Mouse (Mus musculus): ENCODE data around the gene Coil.

Gene Coil

GRCm38 (mm10) chr11:88951576-88951975 lies 18.5 kb upstream of the Coil start:
- Histone ChIP-seq H3K27me3 (ENCODE audit: control insufficient read depth, insufficient read depth, low read length, poor library complexity, severe bottlenecking) (no peaks in the 10 kb centered on the region), H3K36me3 (ENCODE audit: control insufficient read depth, insufficient read depth, low read length, poor library complexity, severe bottlenecking) (peaks cover 5% of the 10 kb centered on the region; the same call in 1 of the 2 replicates)

DNA sequence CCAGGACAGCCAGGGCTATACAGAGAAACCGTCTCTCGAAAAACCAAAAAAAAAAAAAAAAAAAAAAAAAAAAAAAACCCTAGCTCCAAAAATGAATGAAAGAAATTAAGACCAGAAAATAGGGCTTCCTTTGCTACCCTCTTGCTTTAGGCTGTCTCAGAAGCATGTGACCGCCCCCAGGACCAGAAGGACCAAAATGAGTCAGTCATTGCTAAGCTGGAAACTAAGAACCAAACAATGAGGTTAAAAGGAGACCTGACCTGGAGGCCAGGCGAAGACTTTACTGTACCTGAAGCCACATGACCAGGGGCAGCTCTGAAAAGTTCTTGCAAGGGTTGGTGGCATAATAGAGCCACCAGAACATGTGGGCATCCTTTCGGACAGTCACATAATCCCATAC lies 17.9 kb upstream of the Coil start:
- H3K36me3 ChIP-seq (ENCODE audit: control insufficient read depth, insufficient read depth, low read length, poor library complexity, severe bottlenecking) = peaks cover 5% of the 10 kb centered on the region; the same call in 1 of the 2 replicates
- no peak for DNase-seq (ENCODE audit: low read depth, low spot score)
- no peaks in the 10 kb centered on the region for H3K27me3 ChIP-seq (ENCODE audit: control insufficient read depth, insufficient read depth, low read length, poor library complexity, severe bottlenecking)

More at GRCm38 (mm10) chr11:88951576-88951975, 18.5 kb upstream of the Coil start:
- no peak for DNase-seq (ENCODE audit: low read depth, low spot score)

DNA sequence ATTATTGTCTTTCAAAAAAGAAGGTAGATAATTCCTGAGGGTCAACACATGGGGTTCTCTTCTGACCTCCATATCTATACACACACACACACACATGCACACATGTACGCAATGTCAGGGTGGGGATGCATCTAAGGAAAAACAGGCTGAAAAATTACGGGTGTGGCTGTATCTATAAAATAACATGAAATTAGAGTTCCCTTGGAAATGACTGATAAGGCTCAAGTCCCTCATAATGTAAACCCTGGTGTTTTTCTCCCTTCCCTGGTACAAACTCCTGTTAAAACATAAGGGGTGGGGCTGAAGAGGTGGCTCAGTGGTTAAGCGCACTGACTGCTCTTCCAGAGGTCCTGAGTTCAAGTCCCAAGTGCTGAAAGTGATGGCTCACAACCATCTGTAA lies 16.5 kb upstream of the Coil start:
- DNase-seq (ENCODE audit: low read depth, low spot score) = no peak
- H3K27me3 ChIP-seq (ENCODE audit: control insufficient read depth, insufficient read depth, low read length, poor library complexity, severe bottlenecking) = no peaks in the 10 kb centered on the region
- peaks cover 3% of the 10 kb centered on the region; the same call in 1 of the 2 replicates for H3K36me3 ChIP-seq (ENCODE audit: control insufficient read depth, insufficient read depth, low read length, poor library complexity, severe bottlenecking)

GRCm38 (mm10) chr11:88954803-88955202 lies 15.2 kb upstream of the Coil start:
- Histone ChIP-seq H3K36me3 (ENCODE audit: control insufficient read depth, insufficient read depth, low read length, poor library complexity, severe bottlenecking) (no peaks in the 10 kb centered on the region), H3K27me3 (ENCODE audit: control insufficient read depth, insufficient read depth, low read length, poor library complexity, severe bottlenecking) (no peaks in the 10 kb centered on the region)
- peak; percentile 91 for DNase-seq (ENCODE audit: low read depth, low spot score)

- DNase-seq (ENCODE audit: low read depth, low spot score) = peak; percentile 99
Measured at GRCm38 (mm10) chr11:88955217-88955969, 14.7 kb upstream of the Coil start, which contains the start of gene Scpep1. Gene Scpep1 (minus strand): TSS chr11:88955465.

DNA sequence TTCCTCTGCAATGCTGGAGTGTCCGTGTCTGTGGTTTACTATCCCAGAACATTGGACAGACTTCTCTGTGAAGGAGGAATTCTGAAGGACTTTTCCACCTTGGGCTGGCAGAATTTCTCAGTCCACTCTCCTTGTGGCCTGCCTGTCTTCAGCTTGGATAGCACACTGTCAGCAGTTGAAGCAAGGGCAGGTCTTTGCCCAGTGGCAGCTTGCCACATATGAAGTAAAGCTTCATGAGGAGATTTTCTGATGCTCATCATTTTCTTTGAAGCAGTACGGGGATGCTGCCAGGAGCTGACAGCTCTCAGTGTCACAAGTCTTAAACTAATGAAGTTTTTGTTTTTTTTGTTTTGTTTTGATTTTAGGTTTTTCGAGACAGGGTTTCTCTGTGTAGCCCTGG lies 11.2 kb upstream of the Coil start:
- no peaks in the 10 kb centered on the region for H3K27me3 ChIP-seq (ENCODE audit: control insufficient read depth, insufficient read depth, low read length, poor library complexity, severe bottlenecking)
- DNase-seq (ENCODE audit: low read depth, low spot score) = no peak
- H3K36me3 ChIP-seq (ENCODE audit: control insufficient read depth, insufficient read depth, low read length, poor library complexity, severe bottlenecking) = no peaks in the 10 kb centered on the region

More at GRCm38 (mm10) chr11:88955217-88955969, 14.7 kb upstream of the Coil start, which contains the start of gene Scpep1:
- Histone ChIP-seq H3K36me3 (ENCODE audit: control insufficient read depth, insufficient read depth, low read length, poor library complexity, severe bottlenecking) (no peaks in the 10 kb centered on the region), H3K27me3 (ENCODE audit: control insufficient read depth, insufficient read depth, low read length, poor library complexity, severe bottlenecking) (no peaks in the 10 kb centered on the region)

GRCm38 (mm10) chr11:88966881-88967361 lies 3.1 kb upstream of the Coil start, which contains the start of gene Elobl:
Gene Elobl (minus strand): TSS chr11:88966931.
- H3K27me3 ChIP-seq (ENCODE audit: control insufficient read depth, insufficient read depth, low read length, poor library complexity, severe bottlenecking) = no peaks in the 10 kb centered on the region
- DNase-seq (ENCODE audit: low read depth, low spot score) = no peak
- H3K36me3 ChIP-seq (ENCODE audit: control insufficient read depth, insufficient read depth, low read length, poor library complexity, severe bottlenecking) = no peaks in the 10 kb centered on the region

- DNase-seq (ENCODE audit: low read depth, low spot score) = peak; percentile 95
- H3K36me3 ChIP-seq (ENCODE audit: control insufficient read depth, insufficient read depth, low read length, poor library complexity, severe bottlenecking) = no peaks in the 10 kb centered on the region
- no peaks in the 10 kb centered on the region for H3K27me3 ChIP-seq (ENCODE audit: control insufficient read depth, insufficient read depth, low read length, poor library complexity, severe bottlenecking)
Measured at GRCm38 (mm10) chr11:88973776-88974701, 4.0 kb downstream of the Coil start.

- Histone ChIP-seq H3K36me3 (ENCODE audit: control insufficient read depth, insufficient read depth, low read length, poor library complexity, severe bottlenecking) (no peaks in the 10 kb centered on the region), H3K27me3 (ENCODE audit: control insufficient read depth, insufficient read depth, low read length, poor library complexity, severe bottlenecking) (no peaks in the 10 kb centered on the region)
- DNase-seq (ENCODE audit: low read depth, low spot score) = peak; percentile 48
Measured at GRCm38 (mm10) chr11:88976320-88976719, 6.3 kb downstream of the Coil start.

DNA sequence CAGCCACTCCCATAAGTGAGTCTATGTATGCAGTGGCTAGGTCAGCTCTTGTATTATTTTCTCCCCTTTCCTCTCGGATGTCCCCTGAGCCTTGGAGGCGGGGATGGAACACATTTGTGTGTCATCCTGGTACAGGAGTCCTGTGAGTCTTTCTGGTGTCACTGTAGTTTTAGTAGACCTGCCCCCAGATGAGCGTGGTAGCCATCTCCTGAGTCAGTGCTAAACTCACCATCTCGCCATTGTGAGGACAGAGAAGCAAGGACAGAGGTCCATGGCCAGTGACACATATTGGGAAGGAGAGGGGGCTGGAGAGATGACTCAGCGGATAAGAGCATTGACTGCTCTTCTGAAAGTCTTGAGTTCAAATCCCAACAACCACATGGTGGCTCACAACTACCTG lies 7.1 kb downstream of the Coil start:
- no peaks in the 10 kb centered on the region for H3K36me3 ChIP-seq (ENCODE audit: control insufficient read depth, insufficient read depth, low read length, poor library complexity, severe bottlenecking)
- no peak for DNase-seq (ENCODE audit: low read depth, low spot score)

GRCm38 (mm10) chr11:88981337-88981736 lies 11.3 kb downstream of the Coil start:
- Histone ChIP-seq H3K36me3 (ENCODE audit: control insufficient read depth, insufficient read depth, low read length, poor library complexity, severe bottlenecking) (peaks cover 4% of the 10 kb centered on the region; the same call in 1 of the 2 replicates), H3K27me3 (ENCODE audit: control insufficient read depth, insufficient read depth, low read length, poor library complexity, severe bottlenecking) (no peaks in the 10 kb centered on the region)
- no peak for DNase-seq (ENCODE audit: low read depth, low spot score)

More for the DNA sequence above, 7.1 kb downstream of the Coil start:
- H3K27me3 ChIP-seq (ENCODE audit: control insufficient read depth, insufficient read depth, low read length, poor library complexity, severe bottlenecking) = no peaks in the 10 kb centered on the region

DNA sequence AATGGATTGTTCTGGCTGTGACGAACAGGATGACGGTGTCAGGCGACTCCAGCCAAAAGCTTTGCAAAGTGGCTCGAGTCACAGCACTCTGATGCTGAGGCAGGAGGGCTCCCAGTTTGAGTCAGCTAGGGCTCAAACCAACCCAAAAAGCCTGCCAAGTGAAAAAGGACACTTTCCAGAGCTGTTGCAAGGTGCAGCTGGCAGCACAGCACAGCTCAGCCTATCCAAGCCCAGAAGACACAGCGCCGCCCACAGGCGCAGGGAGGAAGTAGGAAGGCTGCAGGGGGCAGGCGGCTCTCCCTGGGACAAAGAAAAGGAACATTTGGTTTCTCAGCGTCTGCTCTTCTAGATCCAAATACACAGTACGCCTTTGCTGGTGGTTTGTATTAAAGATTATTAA lies 16.6 kb downstream of the Coil start:
- no peaks in the 10 kb centered on the region for H3K27me3 ChIP-seq (ENCODE audit: control insufficient read depth, insufficient read depth, low read length, poor library complexity, severe bottlenecking)
- H3K36me3 ChIP-seq (ENCODE audit: control insufficient read depth, insufficient read depth, low read length, poor library complexity, severe bottlenecking) = peaks cover 4% of the 10 kb centered on the region
- DNase-seq (ENCODE audit: low read depth, low spot score) = no peak

GRCm38 (mm10) chr11:88988956-88989355 lies 18.9 kb downstream of the Coil start:
- DNase-seq (ENCODE audit: low read depth, low spot score) = no peak

DNA sequence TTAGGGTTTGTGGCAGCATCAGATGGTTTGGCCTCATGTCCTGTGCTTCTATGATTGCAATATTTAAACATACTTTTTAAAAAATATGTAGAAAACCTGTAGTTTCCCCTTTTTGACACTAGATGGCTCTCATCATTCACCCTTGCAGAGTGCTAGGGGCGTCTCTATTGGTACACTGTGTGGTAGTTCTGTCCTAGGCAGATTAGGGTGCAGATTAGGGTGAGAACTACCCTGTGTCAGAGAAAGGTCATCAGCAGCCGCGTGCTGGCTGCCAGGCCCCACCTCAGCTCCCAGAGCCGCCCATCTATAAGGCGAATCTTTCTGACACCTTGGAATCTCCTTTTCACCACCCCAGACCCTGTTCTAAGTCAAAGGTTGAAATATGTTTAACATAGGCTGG lies 19.5 kb downstream of the Coil start:
- no peaks in the 10 kb centered on the region for H3K27me3 ChIP-seq (ENCODE audit: control insufficient read depth, insufficient read depth, low read length, poor library complexity, severe bottlenecking)
- peak; percentile 77 for DNase-seq (ENCODE audit: low read depth, low spot score)
- peaks cover 4% of the 10 kb centered on the region for H3K36me3 ChIP-seq (ENCODE audit: control insufficient read depth, insufficient read depth, low read length, poor library complexity, severe bottlenecking)

More at GRCm38 (mm10) chr11:88988956-88989355, 18.9 kb downstream of the Coil start:
- Histone ChIP-seq H3K36me3 (ENCODE audit: control insufficient read depth, insufficient read depth, low read length, poor library complexity, severe bottlenecking) (peaks cover 4% of the 10 kb centered on the region), H3K27me3 (ENCODE audit: control insufficient read depth, insufficient read depth, low read length, poor library complexity, severe bottlenecking) (no peaks in the 10 kb centered on the region)

Measured in splenic B cell, adult 2 months (primary cell).